Mouse (Mus musculus) kidney, embryonic 14.5 days (tissue): ENCODE data around the gene Ndufs5. TPM values are rescaled to one million over a fixed set of nuclear protein-coding genes. Genes with fewer than 3 reads are reported as not detected.
A peak's percentile ranks its signal among the peaks of the same experiment; 100 is the strongest.

Source experiments
- ATAC-seq: fragments of 200-750 bp; cut with Nextera tagmentation; 2 replicates; pipeline ENCODE4 v1.8.0; 2017; ENCODE audit warnings: moderate number of reproducible peaks, mild to moderate bottlenecking, moderate TSS enrichment, moderate library complexity; ENCODE audit not compliant: low FRiP score, low TSS enrichment
- H3K27ac ChIP-seq: fragments of 300-500 bp; sonication (generic); 2 replicates; pipeline ENCODE4 v1.5.1; 2014; ENCODE audit warnings: low read depth, mild to moderate bottlenecking, low read length, moderate library complexity, mixed read lengths
- H3K27me3 ChIP-seq: fragments of 300-500 bp; sonication (generic); 2 replicates; pipeline ENCODE4 v1.6.1; 2014; ENCODE audit warnings: mild to moderate bottlenecking, low read length; ENCODE audit not compliant: control insufficient read depth, insufficient read depth
- H3K36me3 ChIP-seq: fragments of 300-500 bp; sonication (generic); 2 replicates; pipeline ENCODE4 v1.6.1; 2014; ENCODE audit warnings: low read length, mixed read lengths; ENCODE audit not compliant: control insufficient read depth, insufficient read depth
- H3K4me1 ChIP-seq: fragments of 300-500 bp; sonication (generic); 2 replicates; pipeline ENCODE4 v1.6.1; 2014; ENCODE audit warnings: low read length, mixed read lengths; ENCODE audit not compliant: control insufficient read depth, insufficient read depth
- H3K4me2 ChIP-seq: fragments of 300-500 bp; sonication (generic); replicated peaks from 2 replicates; pipeline ENCODE4 v1.6.1; 2014; ENCODE audit warnings: low read depth, mild to moderate bottlenecking, low read length
- H3K4me3 ChIP-seq: fragments of 300-500 bp; sonication (generic); 2 replicates; pipeline ENCODE4 v1.5.1; 2014; ENCODE audit warnings: mild to moderate bottlenecking, low read length
- H3K9ac ChIP-seq: fragments of 300-500 bp; sonication (generic); 2 replicates; pipeline ENCODE4 v1.6.1; 2014; ENCODE audit warnings: low read depth, mild to moderate bottlenecking, low read length, moderate library complexity
- H3K9me3 ChIP-seq: fragments of 300-500 bp; sonication (generic); 2 replicates; pipeline ENCODE4 v1.6.1; 2016; ENCODE audit warnings: low read length; ENCODE audit not compliant: control insufficient read depth
- WGBS: fragments of 180-500 bp; shearing (Covaris S2); extraction: QIAGEN DNeasy Blood & Tissue Kit; methylation state at CpG from one replicate; pipeline ENCODE4 v1.1.7; 2014; 5-methylcytosine and 5-hydroxymethylcytosine counted together
- polyA plus RNA-seq: library from polyadenylated mRNA; unstranded; fragments of >200 nt; fragmentation: Nextera tagmentation; extraction: Ambion mirVana; gene quantifications from 2 replicates; pipeline ENCODE4 v1.2.1, GENCODE M21; 2014

Gene Ndufs5
- polyA plus RNA-seq, 1 experiment from 2014 or later = 321 TPM

DNA sequence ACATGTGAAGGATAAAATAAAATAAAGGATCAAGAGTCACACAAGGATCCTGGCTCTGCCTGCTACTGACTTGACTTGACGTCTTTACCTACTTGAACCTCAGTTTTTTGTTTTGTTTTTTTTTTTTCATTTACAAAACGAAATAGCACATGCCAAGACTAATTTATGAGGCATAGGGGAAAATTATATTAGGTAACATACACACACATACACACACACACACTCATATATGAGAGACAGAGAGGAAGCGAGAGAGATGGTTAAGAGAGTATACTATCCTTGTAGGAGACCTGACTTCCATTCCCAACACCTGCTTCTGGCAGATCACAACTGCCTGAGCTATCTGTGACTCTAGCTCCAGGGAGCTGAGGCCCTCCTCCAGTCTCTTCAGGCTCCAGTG, 33.7 kb downstream of the Ndufs5 start, which contains the start of gene Macf1:
Gene Macf1 (minus strand): TSS at position 101 of the 400 bp plus-strand sequence.
- H3K27ac ChIP-seq = no peak within 1 kb of the TSS
- H3K4me1 ChIP-seq = peaks cover 13% of the 10 kb centered on the region; the same call in 1 of the 2 replicates
- no peak for ATAC-seq
- no peak within 1 kb of the TSS for H3K4me2 ChIP-seq
- H3K9ac ChIP-seq = no peak within 1 kb of the TSS
- H3K27me3 ChIP-seq = peaks cover 10% of the 10 kb centered on the region; the same call in 1 of the 2 replicates
- no peaks in the 10 kb centered on the region for H3K36me3 ChIP-seq
- no peaks in the 10 kb centered on the region for H3K9me3 ChIP-seq
- no peak within 1 kb of the TSS for H3K4me3 ChIP-seq
- 90% methylated on average over 3 of the region's 3 CpGs for WGBS

DNA sequence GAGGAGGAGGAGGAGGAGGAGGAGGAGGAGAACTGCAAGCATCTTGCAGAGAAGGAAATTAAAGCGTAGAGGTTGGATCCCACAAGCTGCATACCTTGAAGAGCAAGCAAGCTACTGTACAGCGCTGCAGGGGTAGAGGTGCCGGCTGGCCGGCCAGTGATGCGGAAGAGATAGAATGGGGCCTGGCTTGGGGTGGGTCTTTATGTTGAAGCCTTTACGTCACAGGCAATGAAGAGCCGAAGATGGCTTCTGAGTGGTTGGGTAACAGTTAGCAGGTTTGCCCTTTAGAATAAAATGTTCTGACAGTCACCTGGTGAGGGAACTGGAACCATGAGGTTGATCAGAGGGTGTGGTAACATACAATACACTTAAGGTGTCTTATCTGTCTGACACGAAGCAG, 35.7 kb downstream of the Ndufs5 start:
- Histone ChIP-seq H3K27me3 (peaks cover 10% of the 10 kb centered on the region; the same call in 1 of the 2 replicates), H3K9me3 (no peaks in the 10 kb centered on the region), H3K4me2 (no peak overlapping the region), H3K4me1 (peaks cover 13% of the 10 kb centered on the region; the same call in 1 of the 2 replicates), H3K9ac (no peak overlapping the region), H3K27ac (no peak overlapping the region), H3K36me3 (no peaks in the 10 kb centered on the region), H3K4me3 (no peak overlapping the region)
- 60% methylated on average over 8 of the region's 8 CpGs for WGBS
- ATAC-seq = no peak

- H3K9me3 ChIP-seq = no peaks in the 10 kb centered on the region
- no peak overlapping the region for H3K27ac ChIP-seq
- no peak for ATAC-seq
- no peaks in the 10 kb centered on the region for H3K36me3 ChIP-seq
- 27% methylated on average over 7 of the region's 7 CpGs for WGBS
- H3K4me3 ChIP-seq = no peak overlapping the region
- H3K27me3 ChIP-seq = peaks cover 10% of the 10 kb centered on the region; the same call in 1 of the 2 replicates
- H3K4me2 ChIP-seq = no peak overlapping the region
- peaks cover 7% of the 10 kb centered on the region; the same call in 1 of the 2 replicates for H3K4me1 ChIP-seq
- no peak overlapping the region for H3K9ac ChIP-seq
Measured at GRCm38 (mm10) chr4:123680962-123681361, 37.0 kb downstream of the Ndufs5 start.

GRCm38 (mm10) chr4:123677060-123677804, 40.8 kb downstream of the Ndufs5 start:
- H3K9ac ChIP-seq = no peak overlapping the region
- ATAC-seq = no peak
- H3K4me3 ChIP-seq = no peak overlapping the region
- no peaks in the 10 kb centered on the region for H3K9me3 ChIP-seq
- no peak overlapping the region for H3K27ac ChIP-seq
- H3K27me3 ChIP-seq = no peaks in the 10 kb centered on the region
- H3K4me2 ChIP-seq = no peak overlapping the region
- H3K36me3 ChIP-seq = no peaks in the 10 kb centered on the region
- peaks cover 7% of the 10 kb centered on the region; the same call in 1 of the 2 replicates for H3K4me1 ChIP-seq
- WGBS = 57% methylated on average over 10 of the region's 10 CpGs

DNA sequence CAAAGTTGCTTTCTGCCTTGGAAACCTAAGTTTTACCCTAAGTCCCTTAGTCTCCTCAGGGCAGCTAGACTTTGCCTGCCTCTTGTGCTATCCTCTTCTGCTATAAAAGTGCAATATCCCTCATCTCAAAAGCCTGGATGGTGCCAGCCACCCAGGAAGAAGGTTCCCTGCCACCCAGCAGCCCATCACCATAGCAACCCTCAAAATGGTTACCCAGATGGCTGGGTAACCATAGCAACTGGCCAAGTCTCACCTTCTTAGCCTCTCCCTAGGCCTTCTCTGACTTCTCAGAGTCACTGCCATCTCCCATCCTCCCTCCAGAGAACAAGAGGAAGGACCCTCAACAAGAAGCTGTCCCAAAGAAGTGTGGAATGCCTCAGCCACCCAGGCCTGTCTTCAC, 47.4 kb downstream of the Ndufs5 start:
- no peaks in the 10 kb centered on the region for H3K9me3 ChIP-seq
- H3K4me3 ChIP-seq = no peak overlapping the region
- no peaks in the 10 kb centered on the region for H3K27me3 ChIP-seq
- H3K4me1 ChIP-seq = peaks cover 8% of the 10 kb centered on the region
- ATAC-seq = no peak
- H3K36me3 ChIP-seq = no peaks in the 10 kb centered on the region
- no peak overlapping the region for H3K9ac ChIP-seq
- no peak overlapping the region for H3K4me2 ChIP-seq
- no peak overlapping the region for H3K27ac ChIP-seq

DNA sequence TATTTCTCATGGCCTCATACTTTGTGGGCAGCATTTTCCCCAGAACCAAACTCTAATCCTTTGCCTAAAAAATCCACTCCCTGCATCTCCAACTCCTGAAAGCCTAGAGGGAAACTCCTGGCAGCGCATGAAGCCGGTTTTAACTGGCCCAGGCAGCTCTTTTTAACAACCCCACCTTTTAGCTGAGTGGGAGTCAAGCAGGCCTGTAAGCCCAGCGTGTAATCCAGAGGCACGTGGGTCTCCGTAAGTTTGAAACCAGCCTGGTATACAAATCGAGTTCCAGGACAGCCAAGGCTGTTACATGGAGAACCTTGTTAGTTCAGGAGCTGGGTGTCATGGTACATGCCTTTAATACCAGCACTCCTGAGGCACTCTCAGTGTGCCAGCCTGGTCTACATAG, 48.3 kb downstream of the Ndufs5 start:
- Histone ChIP-seq H3K27ac (no peak overlapping the region), H3K9ac (no peak overlapping the region), H3K27me3 (no peaks in the 10 kb centered on the region), H3K4me3 (no peak overlapping the region), H3K4me2 (no peak overlapping the region), H3K36me3 (no peaks in the 10 kb centered on the region), H3K4me1 (peaks cover 11% of the 10 kb centered on the region), H3K9me3 (no peaks in the 10 kb centered on the region)
- 81% methylated on average over 6 of the region's 6 CpGs for WGBS
- no peak for ATAC-seq

- ATAC-seq = no peak
- H3K4me3 ChIP-seq = no peak overlapping the region
- H3K36me3 ChIP-seq = no peaks in the 10 kb centered on the region
- no peaks in the 10 kb centered on the region for H3K9me3 ChIP-seq
- H3K27me3 ChIP-seq = no peaks in the 10 kb centered on the region
- H3K4me2 ChIP-seq = no peak overlapping the region
- H3K9ac ChIP-seq = no peak overlapping the region
- 25% methylated on average over 1 of the region's 1 CpGs for WGBS
- peaks cover 21% of the 10 kb centered on the region for H3K4me1 ChIP-seq
- peak overlapping the region; percentile 4; the same call in 1 of the 2 replicates for H3K27ac ChIP-seq
Measured at GRCm38 (mm10) chr4:123667260-123667867, 50.6 kb downstream of the Ndufs5 start.

DNA sequence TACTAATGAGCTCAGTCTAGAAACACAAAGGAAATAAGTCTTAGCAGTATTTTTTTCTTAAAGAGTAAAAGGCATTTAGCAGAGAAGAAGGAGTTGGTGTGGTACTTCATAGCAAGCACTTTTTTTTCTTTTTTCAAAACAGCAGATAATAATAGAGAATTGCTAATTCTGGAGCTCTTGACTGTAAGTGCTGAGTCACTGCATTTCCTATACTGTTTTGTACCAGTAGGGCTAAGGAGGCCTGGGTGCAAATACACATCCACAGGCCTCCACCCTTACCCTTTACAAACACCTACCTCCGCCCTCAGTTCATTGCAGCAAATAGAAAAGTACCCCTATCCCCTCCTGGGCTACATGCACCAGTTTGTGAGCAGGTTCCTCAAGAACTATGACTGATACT, 51.5 kb downstream of the Ndufs5 start:
- Histone ChIP-seq H3K4me2 (no peak overlapping the region), H3K9ac (no peak overlapping the region), H3K4me1 (peaks cover 24% of the 10 kb centered on the region), H3K9me3 (no peaks in the 10 kb centered on the region), H3K27me3 (no peaks in the 10 kb centered on the region), H3K36me3 (no peaks in the 10 kb centered on the region), H3K27ac (peak overlapping the region; percentile 4; the same call in 1 of the 2 replicates), H3K4me3 (no peak overlapping the region)
- WGBS = 71% methylated on average over 1 of the region's 1 CpGs
- ATAC-seq = no peak

GRCm38 (mm10) chr4:123665681-123666278, 52.2 kb downstream of the Ndufs5 start:
- Histone ChIP-seq H3K27me3 (no peaks in the 10 kb centered on the region), H3K4me2 (peak overlapping the region; percentile 73)

More at GRCm38 (mm10) chr4:123665681-123666278, 52.2 kb downstream of the Ndufs5 start:
- Histone ChIP-seq H3K4me3 (peak overlapping the region; percentile 93), H3K9ac (peak overlapping the region; percentile 99), H3K36me3 (no peaks in the 10 kb centered on the region), H3K4me1 (peaks cover 24% of the 10 kb centered on the region), H3K27ac (peak overlapping the region; percentile 99), H3K9me3 (no peaks in the 10 kb centered on the region)
- ATAC-seq = no peak
- 26% methylated on average over 11 of the region's 11 CpGs for WGBS
